Mouse (Mus musculus): ENCODE results near the gene Bola1. TPM values are rescaled to one million over a fixed set of nuclear protein-coding genes. Genes with fewer than 3 reads are reported as not detected.

Gene Bola1
- total and polyA plus RNA-seq, 3 experiments = 47.6 to 57.0 (median 56.5) TPM

DNA sequence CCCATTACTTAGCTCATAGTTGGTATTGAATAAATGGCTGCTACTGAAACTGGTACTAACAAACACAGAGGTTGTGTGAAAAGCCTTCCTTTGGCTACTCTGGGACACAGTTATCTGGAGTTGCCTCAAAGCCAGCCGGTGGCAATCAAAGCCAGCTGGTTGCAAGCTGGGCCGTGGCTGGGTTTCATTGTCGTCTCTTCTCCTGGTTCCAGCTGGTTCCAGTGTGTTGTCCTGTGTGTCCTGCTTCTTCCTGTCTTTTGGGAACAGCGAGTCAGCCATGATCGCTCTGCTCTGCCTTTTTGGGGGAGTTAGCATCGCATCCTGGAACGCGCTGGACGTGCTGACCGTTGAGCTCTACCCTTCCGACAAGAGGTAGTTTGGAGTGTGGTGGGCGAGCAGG, 26.5 kb downstream of the Bola1 start:
- no peak overlapping the region for H3K4me3 ChIP-seq (replicated peaks in 1 of 3; ENCODE audit: low read depth in 2 of 3, low read length in 2 of 3, poor library complexity in 1 of 3)

DNA sequence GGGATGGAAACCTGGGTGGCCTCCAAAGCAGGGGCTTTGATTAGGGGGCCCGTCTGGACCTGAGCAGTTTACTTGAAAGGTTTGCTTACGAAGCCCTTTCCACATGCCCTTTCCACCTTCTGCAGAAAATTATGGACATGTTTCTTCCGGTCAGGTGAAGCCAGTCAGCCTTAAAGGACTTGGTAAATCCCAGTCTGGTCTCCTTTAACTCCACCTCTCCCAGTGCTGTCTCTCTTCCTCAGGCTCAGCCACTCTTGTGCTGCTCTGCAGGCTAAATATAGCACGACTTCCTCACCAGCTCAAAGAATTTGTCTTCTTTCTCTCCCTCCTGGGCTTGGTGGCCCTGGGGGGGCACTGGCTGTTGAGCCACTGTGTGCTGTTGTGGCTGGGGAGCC, 37.1 kb downstream of the Bola1 start:
- Histone ChIP-seq H3K36me3 (replicated peaks in 1 of 2; ENCODE audit: control insufficient read depth in 1 of 2, insufficient read depth in 1 of 2, low read length in 1 of 2) (peaks cover 9 to 47% of the 10 kb centered on the region in 2 experiments), H3K4me2 (ENCODE audit: insufficient read depth, low read depth, poor library complexity, severe bottlenecking) (no peak overlapping the region), H3K4me3 (replicated peaks in 1 of 3; ENCODE audit: low read depth in 2 of 3, low read length in 2 of 3, poor library complexity in 1 of 3) (no peak overlapping the region), H3K9ac (ENCODE audit: insufficient read depth, low read depth) (no peak overlapping the region), H3K27ac (ENCODE audit: insufficient read depth, low read depth) (no peak overlapping the region), H3K9me3 (replicated peaks; ENCODE audit: low read length) (no peaks in the 10 kb centered on the region), H3K79me2 (replicated peaks; ENCODE audit: control insufficient read depth, extremely low read depth, insufficient read depth, poor library complexity, severe bottlenecking) (no peaks in the 10 kb centered on the region), H3K4me1 (ENCODE audit: control insufficient read depth in 1 of 2, insufficient read depth in 2 of 2) (peaks cover 5 to 21% of the 10 kb centered on the region in 2 experiments; a peak in 3 of 4 replicates), H3K27me3 (replicated peaks) (no peaks in the 10 kb centered on the region)
- no peak for TF ChIP-seq RCOR1 (conservative IDR thresholded peaks at IDR 0.05; ENCODE audit: low read depth, low read length)
- no peak for TF ChIP-seq CTCF (conservative IDR thresholded peaks at IDR 0.05 in 1 of 2, IDR thresholded peaks at IDR 0.05 in 1 of 2; ENCODE audit: low read depth in 2 of 2, low read length in 2 of 2)
- TF ChIP-seq CHD1 (IDR thresholded peaks at IDR 0.05; ENCODE audit: low read depth, low read length) = no peak
- no peak for TF ChIP-seq RAD21 (IDR thresholded peaks at IDR 0.05; ENCODE audit: low read depth, low read length)
- TF ChIP-seq IRF4 (IDR thresholded peaks at IDR 0.05; ENCODE audit: low read depth, low read length) = no peak
- no peak for TF ChIP-seq JUN (IDR thresholded peaks at IDR 0.05; ENCODE audit: insufficient read depth, low read depth, low read length)
- no peak for TF ChIP-seq E2F4 (IDR thresholded peaks at IDR 0.05; ENCODE audit: insufficient replicate concordance, low read depth, low read length)
- TF ChIP-seq PAX5 (IDR thresholded peaks at IDR 0.05; ENCODE audit: low read length) = no peak
- TF ChIP-seq ELF1 (IDR thresholded peaks at IDR 0.05; ENCODE audit: low read depth, low read length) = no peak
- no peak for TF ChIP-seq SIN3A (IDR thresholded peaks at IDR 0.05; ENCODE audit: low read length)
- no peak for TF ChIP-seq ETS1 (conservative IDR thresholded peaks at IDR 0.05; ENCODE audit: low read depth, low read length)
- no peak for TF ChIP-seq MEF2A (IDR thresholded peaks at IDR 0.05; ENCODE audit: borderline replicate concordance, low read depth, low read length)
- no peak for TF ChIP-seq NELFE (IDR thresholded peaks at IDR 0.05; ENCODE audit: low read depth, low read length)
- no peak for TF ChIP-seq USF2 (conservative IDR thresholded peaks at IDR 0.05; ENCODE audit: low read depth, low read length)
- TF ChIP-seq JUND (conservative IDR thresholded peaks at IDR 0.05; ENCODE audit: low read depth, low read length) = no peak
- no peak for TF ChIP-seq TCF12 (IDR thresholded peaks at IDR 0.05; ENCODE audit: low read depth, low read length)
- in situ Hi-C loops (cut with MboI; ENCODE audit: low pct_ligation_motif_present, low pct_unique_long_range_greater_than_20kb, low sequenced_read_pairs) = no loop called here
- dilution Hi-C loops (cut with MboI; ENCODE audit: extremely low pct_ligation_motif_present, extremely low pct_unique_long_range_greater_than_20kb, low sequenced_read_pairs) = no loop called here
- DNase-seq (ENCODE audit: extremely low read depth) = no peak

More for the DNA sequence above, 26.5 kb downstream of the Bola1 start:
- TF ChIP-seq SMC3 (IDR thresholded peaks at IDR 0.05; ENCODE audit: low read depth, low read length) (no peak), USF1 (IDR thresholded peaks at IDR 0.05; ENCODE audit: low read depth, low read length) (no peak), IRF4 (IDR thresholded peaks at IDR 0.05; ENCODE audit: low read depth, low read length) (no peak), CTCF (conservative IDR thresholded peaks at IDR 0.05 in 1 of 2, IDR thresholded peaks at IDR 0.05 in 1 of 2; ENCODE audit: low read depth in 2 of 2, low read length in 2 of 2) (no peak), MAX (IDR thresholded peaks at IDR 0.05; ENCODE audit: low read length) (no peak), SIN3A (IDR thresholded peaks at IDR 0.05; ENCODE audit: low read length) (no peak), KAT2A (IDR thresholded peaks at IDR 0.05; ENCODE audit: insufficient replicate concordance, low read length) (no peak), ZKSCAN1 (IDR thresholded peaks at IDR 0.05; ENCODE audit: borderline replicate concordance, low read depth, low read length) (no peak), ELF1 (IDR thresholded peaks at IDR 0.05; ENCODE audit: low read depth, low read length) (no peak), E2F4 (IDR thresholded peaks at IDR 0.05; ENCODE audit: insufficient replicate concordance, low read depth, low read length) (no peak), ETS1 (conservative IDR thresholded peaks at IDR 0.05; ENCODE audit: low read depth, low read length) (no peak), CHD1 (IDR thresholded peaks at IDR 0.05; ENCODE audit: low read depth, low read length) (no peak), NRF1 (IDR thresholded peaks at IDR 0.05; ENCODE audit: low read depth, low read length) (no peak), EP300 (IDR thresholded peaks at IDR 0.05; ENCODE audit: low read length) (no peak)
- peaks cover 21 to 77% of the 10 kb centered on the region in 2 experiments for H3K36me3 ChIP-seq (replicated peaks in 1 of 2; ENCODE audit: control insufficient read depth in 1 of 2, insufficient read depth in 1 of 2, low read length in 1 of 2)
- no peaks in the 10 kb centered on the region for H3K79me2 ChIP-seq (replicated peaks; ENCODE audit: control insufficient read depth, extremely low read depth, insufficient read depth, poor library complexity, severe bottlenecking)
- H3K27ac ChIP-seq (ENCODE audit: insufficient read depth, low read depth) = no peak overlapping the region
- H3K4me2 ChIP-seq (ENCODE audit: insufficient read depth, low read depth, poor library complexity, severe bottlenecking) = no peak overlapping the region
- in situ Hi-C loops (cut with MboI; ENCODE audit: low pct_ligation_motif_present, low pct_unique_long_range_greater_than_20kb, low sequenced_read_pairs) = no loop called here
- H3K9me3 ChIP-seq (replicated peaks; ENCODE audit: low read length) = peaks cover 8% of the 10 kb centered on the region
- dilution Hi-C loops (cut with MboI; ENCODE audit: extremely low pct_ligation_motif_present, extremely low pct_unique_long_range_greater_than_20kb, low sequenced_read_pairs) = no loop called here
- no peaks in the 10 kb centered on the region for H3K27me3 ChIP-seq (replicated peaks)
- DNase-seq (ENCODE audit: extremely low read depth) = no peak
- H3K4me1 ChIP-seq (ENCODE audit: control insufficient read depth in 1 of 2, insufficient read depth in 2 of 2) = peaks cover 2 to 16% of the 10 kb centered on the region in 2 experiments; a peak in 3 of 4 replicates
- no peak overlapping the region for H3K9ac ChIP-seq (ENCODE audit: insufficient read depth, low read depth)

All from CH12.LX (cell line).